Mouse (Mus musculus): ENCODE results near the gene Tctex1d4.

DNA sequence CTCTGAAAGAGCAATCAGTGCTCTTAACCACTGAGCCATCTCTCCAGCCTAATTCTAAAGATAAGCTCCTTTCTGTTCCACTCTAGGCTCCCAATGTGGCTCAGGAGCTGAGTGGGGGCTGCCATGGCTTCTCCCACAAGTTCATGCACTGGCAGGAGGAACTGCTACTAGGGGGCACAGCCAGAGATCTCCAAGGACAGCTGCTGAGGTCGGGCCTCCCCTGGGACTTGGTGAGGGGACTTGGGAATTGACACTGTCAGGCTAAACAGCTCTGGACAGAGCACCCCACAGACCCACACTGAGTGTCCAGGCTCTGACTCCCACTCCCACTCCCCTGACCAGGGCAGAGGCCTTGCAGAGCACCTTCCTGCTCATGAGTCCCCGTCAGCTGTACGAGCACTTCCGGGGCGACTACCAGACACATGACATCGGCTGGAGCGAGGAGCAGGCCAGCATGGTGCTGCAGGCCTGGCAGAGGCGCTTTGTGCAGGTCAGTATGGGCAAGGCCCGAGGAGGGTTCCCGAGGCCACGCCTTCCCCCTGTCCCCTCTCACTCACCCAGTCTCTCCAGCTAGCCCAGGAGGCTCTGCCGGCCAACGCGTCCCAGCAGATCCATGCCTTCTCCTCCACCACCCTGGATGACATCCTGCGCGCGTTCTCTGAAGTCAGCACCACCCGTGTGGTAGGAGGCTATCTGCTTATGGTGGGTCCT lies 18.6 kb upstream of the Tctex1d4 start:
- TF ChIP-seq CTCF (IDR thresholded peaks at IDR 0.05; ENCODE audit: low read depth) (no peak), EP300 (IDR thresholded peaks at IDR 0.05; ENCODE audit: low read depth) (no peak)

All from liver, embryonic 14.5 days (tissue).